Comparison of ENCODE assay signal across 8 mouse cellular contexts in genomic region chr9:107738841-107739202, GRCm38 (mm10). TPM values are rescaled to one million over a fixed set of nuclear protein-coding genes. Genes with fewer than 3 reads are reported as not detected.
DNase-seq lines count a peak whose midpoint lies in the region; ATAC-seq and TF ChIP-seq lines count a peak whose summit lies in the region.

No protein-coding gene starts in this region.

- TF ChIP-seq CTCF in thymus, adult 2 months (IDR thresholded peaks at IDR 0.05; ENCODE audit: borderline replicate concordance, control insufficient read depth, extremely low read depth, insufficient read depth, low read length, poor library complexity), result peak; percentile 81; the same call in 1 of the 2 replicates

- H3K27me3 ChIP-seq in thymus, adult 2 months (ENCODE audit: control insufficient read depth, insufficient read depth, low read length), result no peaks in the 10 kb centered on the region

- H3K4me3 ChIP-seq in thymus, adult 2 months (ENCODE audit: control insufficient read depth, insufficient read depth, low read length), result no peak overlapping the region

- ATAC-seq in granulocyte monocyte progenitor cell, adult 5-6 weeks (replicated peaks; ENCODE audit: poor library complexity, severe bottlenecking), result peak; percentile 41
- peak; percentile 61 for ATAC-seq in megakaryocyte progenitor cell, adult 5-6 weeks (replicated peaks; ENCODE audit: poor library complexity)

- H3K27ac ChIP-seq in thymus, adult 2 months (ENCODE audit: control insufficient read depth, insufficient read depth, low read length), result no peak overlapping the region

- DNase-seq in thymus, adult 2 months, result peak; percentile 52
- no peak for DNase-seq in thymus, adult 18-20 months
- DNase-seq in c-Kit-positive CD71-positive TER-119-positive erythroid progenitor cells, embryonic 14.5 days (ENCODE audit: low spot score), result peak; percentile 31
- peak; percentile 54 to 69 for DNase-seq in kidney, postnatal 25 days
- peak; percentile 67 for DNase-seq in testis, postnatal 10 days (ENCODE audit: low spot score)
- no peak for DNase-seq in gastrocnemius, postnatal 36 days

- H3K4me1 ChIP-seq in thymus, adult 2 months (replicated peaks; ENCODE audit: control insufficient read depth, insufficient read depth, low read length), result peaks cover 28% of the 10 kb centered on the region

- peaks cover 46% of the 10 kb centered on the region for H3K36me3 ChIP-seq in thymus, adult 2 months (ENCODE audit: control insufficient read depth, insufficient read depth, low read length)

- WGBS in thymus, adult 2 months, result 91% methylated on average over 4 of the region's 4 CpGs

- intact Hi-C loops in gastrocnemius, postnatal 36 days (cut with DNase I), result loop anchor here (2.0 kb wide), 1 partner anchor 52 kb away; no protein-coding TSS in a partner anchor

- no peak for TF ChIP-seq POLR2A in thymus, adult 2 months (IDR thresholded peaks at IDR 0.05; ENCODE audit: control insufficient read depth, extremely low read depth, insufficient read depth, low read length, poor library complexity)

RNA-seq across cellular contexts. Expression of gene Sema3f, which starts 28.5 kb away (rescaled TPM):
- 35.5 and 41.3 TPM in 2 replicates for polyA plus RNA-seq in thymus, adult 2 months (2012; rRNA removed)
- 2.6 TPM in 1 of 2 replicates, not detected in the other for total RNA-seq in granulocyte monocyte progenitor cell, adult 5-6 weeks (2014; fragmentation: Nextera tagmentation)
- total RNA-seq in granulocyte monocyte progenitor cell, adult 5-6 weeks (2017), result not detected in 2 replicates
- total RNA-seq in megakaryocyte progenitor cell, adult 5-6 weeks (2015), result not detected in 2 replicates
- 1.00 TPM in 1 of 2 replicates, not detected in the other for total RNA-seq in megakaryocyte progenitor cell, adult 5-6 weeks (2017)
- 1 to 10 TPM; 4.9 to 6.1 TPM for total RNA-seq in gastrocnemius, postnatal 36 days (2021)

RNA-seq across cellular contexts. Expression of gene Rbm5, which starts 32.0 kb away (rescaled TPM):
- 176 and 197 TPM in 2 replicates for polyA plus RNA-seq in thymus, adult 2 months (2012; rRNA removed)
- total RNA-seq in granulocyte monocyte progenitor cell, adult 5-6 weeks (2014; fragmentation: Nextera tagmentation), result 133 and 165 TPM in 2 replicates
- total RNA-seq in granulocyte monocyte progenitor cell, adult 5-6 weeks (2017), result 157 and 164 TPM in 2 replicates
- 110 and 146 TPM in 2 replicates for total RNA-seq in megakaryocyte progenitor cell, adult 5-6 weeks (2015)
- total RNA-seq in megakaryocyte progenitor cell, adult 5-6 weeks (2017), result 142 and 235 TPM in 2 replicates
- total RNA-seq in gastrocnemius, postnatal 36 days (2021), result 10 to 100 TPM; 32.7 to 36.3 TPM

RNA-seq across cellular contexts. Expression of gene Gnat1, which starts 59.3 kb away (rescaled TPM):
- polyA plus RNA-seq in thymus, adult 2 months (2012; rRNA removed), result 0.13 and 0.34 TPM in 2 replicates
- not detected in 2 replicates for total RNA-seq in granulocyte monocyte progenitor cell, adult 5-6 weeks (2014; fragmentation: Nextera tagmentation)
- not detected in 2 replicates for total RNA-seq in granulocyte monocyte progenitor cell, adult 5-6 weeks (2017)
- 0.12 TPM in 1 of 2 replicates, not detected in the other for total RNA-seq in megakaryocyte progenitor cell, adult 5-6 weeks (2015)
- not detected in 2 replicates for total RNA-seq in megakaryocyte progenitor cell, adult 5-6 weeks (2017)
- total RNA-seq in gastrocnemius, postnatal 36 days (2021), result not detected

Comparison
In these comparisons a context has a peak if more than half of its experiments do, and no peak if none do; other contexts are left out.
1. DNase-seq: peak in thymus, adult 2 months (single experiment), c-Kit-positive CD71-positive TER-119-positive erythroid progenitor cells, embryonic 14.5 days (single experiment), kidney, postnatal 25 days (2 of 2) and testis, postnatal 10 days (single experiment); none in thymus, adult 18-20 months (0 of 2) and gastrocnemius, postnatal 36 days (0 of 2).